Mouse (Mus musculus): ENCODE data around the gene Olfr458. TPM values are rescaled to one million over a fixed set of nuclear protein-coding genes. Genes with fewer than 3 reads are reported as not detected.
"Not testable (repeated sequence)": the region's sequence is repeated elsewhere in the genome, so short reads cannot be mapped to it uniquely, and the experiment has no call there.

Olfr458 gene
- polyA plus RNA-seq (2016; fragmentation: Nextera tagmentation; extraction: Ambion mirVana): not detected in 2 replicates

- H3K27ac ChIP-seq: no peak within 1 kb of the TSS
- H3K27me3 ChIP-seq: no peaks in the 10 kb centered on the region
- WGBS: 83% methylated on average over 1 of the region's 1 CpGs
- no peaks in the 10 kb centered on the region for H3K4me1 ChIP-seq
- H3K9me3 ChIP-seq: no peaks in the 10 kb centered on the region
- H3K36me3 ChIP-seq (replicated peaks): no peaks in the 10 kb centered on the region
- H3K4me3 ChIP-seq (replicated peaks): no peak within 1 kb of the TSS
- ATAC-seq (ENCODE audit: low FRiP score): no peak
- H3K9ac ChIP-seq: no peak within 1 kb of the TSS
- no peak within 1 kb of the TSS for H3K4me2 ChIP-seq
Measured at GRCm38 (mm10) chr6:42465096-42465495, at the start of gene Olfr458. Olfr458 (minus strand) TSS chr6:42465196.

- Histone ChIP-seq H3K9ac (no peak overlapping the region), H3K4me2 (no peak overlapping the region), H3K4me3 (replicated peaks) (no peak overlapping the region), H3K4me1 (no peaks in the 10 kb centered on the region), H3K36me3 (replicated peaks) (no peaks in the 10 kb centered on the region), H3K27ac (no peak overlapping the region), H3K27me3 (no peaks in the 10 kb centered on the region), H3K9me3 (no peaks in the 10 kb centered on the region)
- WGBS: 81% methylated on average over 1 of the region's 1 CpGs
- ATAC-seq (ENCODE audit: low FRiP score): no peak
Measured at GRCm38 (mm10) chr6:42513461-42513860, 48.5 kb upstream of the Olfr458 start.

GRCm38 (mm10) chr6:42509311-42509710 is 44.3 kb upstream of the Olfr458 start:
- H3K4me1 ChIP-seq: no peaks in the 10 kb centered on the region
- no peak overlapping the region for H3K4me3 ChIP-seq (replicated peaks)
- H3K27ac ChIP-seq: no peak overlapping the region
- no peak overlapping the region for H3K4me2 ChIP-seq
- H3K9me3 ChIP-seq: no peaks in the 10 kb centered on the region
- H3K36me3 ChIP-seq (replicated peaks): no peaks in the 10 kb centered on the region
- H3K9ac ChIP-seq: no peak overlapping the region
- no peak for ATAC-seq (ENCODE audit: low FRiP score)
- no peaks in the 10 kb centered on the region for H3K27me3 ChIP-seq

- no peaks in the 10 kb centered on the region for H3K36me3 ChIP-seq (replicated peaks)
- WGBS: 90% methylated on average over 2 of the region's 2 CpGs
- no peak overlapping the region for H3K9ac ChIP-seq
- H3K27me3 ChIP-seq: no peaks in the 10 kb centered on the region
- H3K27ac ChIP-seq: no peak overlapping the region
- no peak overlapping the region for H3K4me2 ChIP-seq
- no peak overlapping the region for H3K4me3 ChIP-seq (replicated peaks)
- no peaks in the 10 kb centered on the region for H3K9me3 ChIP-seq
- no peak for ATAC-seq (ENCODE audit: low FRiP score)
- no peaks in the 10 kb centered on the region for H3K4me1 ChIP-seq
Measured at GRCm38 (mm10) chr6:42503478-42503877, 38.5 kb upstream of the Olfr458 start.

GRCm38 (mm10) chr6:42489731-42490130 is 24.7 kb upstream of the Olfr458 start:
- H3K27me3 ChIP-seq: no peaks in the 10 kb centered on the region
- no peaks in the 10 kb centered on the region for H3K9me3 ChIP-seq
- no peaks in the 10 kb centered on the region for H3K36me3 ChIP-seq (replicated peaks)
- H3K27ac ChIP-seq: no peak overlapping the region
- H3K9ac ChIP-seq: no peak overlapping the region
- ATAC-seq (ENCODE audit: low FRiP score): no peak
- no peak overlapping the region for H3K4me2 ChIP-seq
- no peak overlapping the region for H3K4me3 ChIP-seq (replicated peaks)
- WGBS: 80% methylated on average over 1 of the region's 1 CpGs
- H3K4me1 ChIP-seq: no peaks in the 10 kb centered on the region

GRCm38 (mm10) chr6:42487114-42487513 is 22.1 kb upstream of the Olfr458 start, which contains the start of gene Olfr456:
Olfr456 (minus strand) TSS chr6:42487214.
- Histone ChIP-seq H3K9me3 (no peaks in the 10 kb centered on the region), H3K4me2 (no peak within 1 kb of the TSS), H3K9ac (no peak within 1 kb of the TSS), H3K27me3 (no peaks in the 10 kb centered on the region), H3K27ac (no peak within 1 kb of the TSS), H3K4me1 (no peaks in the 10 kb centered on the region), H3K4me3 (replicated peaks) (no peak within 1 kb of the TSS), H3K36me3 (replicated peaks) (no peaks in the 10 kb centered on the region)
- WGBS: 83% methylated on average over 1 of the region's 1 CpGs
- ATAC-seq (ENCODE audit: low FRiP score): no peak

- Histone ChIP-seq H3K4me2 (no peak overlapping the region), H3K9me3 (no peaks in the 10 kb centered on the region), H3K9ac (no peak overlapping the region), H3K27ac (no peak overlapping the region), H3K4me1 (no peaks in the 10 kb centered on the region), H3K36me3 (replicated peaks) (no peaks in the 10 kb centered on the region), H3K27me3 (no peaks in the 10 kb centered on the region), H3K4me3 (replicated peaks) (no peak overlapping the region)
- no peak for ATAC-seq (ENCODE audit: low FRiP score)
Measured at GRCm38 (mm10) chr6:42484633-42485032, 19.6 kb upstream of the Olfr458 start.

GRCm38 (mm10) chr6:42476235-42476634 is 11.2 kb upstream of the Olfr458 start, which contains the start of gene Olfr457:
Olfr457 (minus strand) TSS chr6:42476335.
- H3K27ac ChIP-seq: no peak within 1 kb of the TSS
- 88% methylated on average over 1 of the region's 1 CpGs for WGBS
- H3K4me3 ChIP-seq (replicated peaks): no peak within 1 kb of the TSS
- H3K27me3 ChIP-seq: no peaks in the 10 kb centered on the region
- H3K36me3 ChIP-seq (replicated peaks): no peaks in the 10 kb centered on the region
- H3K9ac ChIP-seq: no peak within 1 kb of the TSS
- H3K9me3 ChIP-seq: no peaks in the 10 kb centered on the region
- no peak for ATAC-seq (ENCODE audit: low FRiP score)
- H3K4me2 ChIP-seq: no peak within 1 kb of the TSS
- H3K4me1 ChIP-seq: no peaks in the 10 kb centered on the region

- 91% methylated on average over 4 of the region's 4 CpGs for WGBS
- H3K36me3 ChIP-seq (replicated peaks): not testable (repeated sequence)
Measured at GRCm38 (mm10) chr6:42471298-42471697, 6.3 kb upstream of the Olfr458 start.

GRCm38 (mm10) chr6:42470542-42470941 is 5.5 kb upstream of the Olfr458 start:
- no peak for ATAC-seq (ENCODE audit: low FRiP score)
- no peaks in the 10 kb centered on the region for H3K4me1 ChIP-seq
- H3K4me3 ChIP-seq (replicated peaks): no peak overlapping the region
- no peaks in the 10 kb centered on the region for H3K36me3 ChIP-seq (replicated peaks)
- H3K27me3 ChIP-seq: no peaks in the 10 kb centered on the region
- H3K4me2 ChIP-seq: no peak overlapping the region
- no peak overlapping the region for H3K9ac ChIP-seq
- whole genome bisulfite sequencing: 90% methylated on average over 4 of the region's 4 CpGs
- H3K9me3 ChIP-seq: no peaks in the 10 kb centered on the region
- H3K27ac ChIP-seq: no peak overlapping the region

More at GRCm38 (mm10) chr6:42471298-42471697, 6.3 kb upstream of the Olfr458 start:
- not testable (repeated sequence) for H3K4me1 ChIP-seq; H3K4me2 ChIP-seq; H3K9me3 ChIP-seq; H3K4me3 ChIP-seq (replicated peaks); ATAC-seq (ENCODE audit: low FRiP score); H3K9ac ChIP-seq; H3K27ac ChIP-seq; H3K27me3 ChIP-seq

GRCm38 (mm10) chr6:42447381-42447780 is 17.6 kb downstream of the Olfr458 start:
- Histone ChIP-seq H3K4me2 (no peak overlapping the region), H3K27me3 (no peaks in the 10 kb centered on the region), H3K4me3 (replicated peaks) (no peak overlapping the region), H3K9me3 (no peaks in the 10 kb centered on the region), H3K36me3 (replicated peaks) (no peaks in the 10 kb centered on the region), H3K9ac (no peak overlapping the region), H3K4me1 (no peaks in the 10 kb centered on the region), H3K27ac (no peak overlapping the region)
- WGBS: 84% methylated on average over 2 of the region's 2 CpGs
- no peak for ATAC-seq (ENCODE audit: low FRiP score)

- Histone ChIP-seq H3K9me3 (no peaks in the 10 kb centered on the region), H3K9ac (no peak overlapping the region), H3K4me1 (no peaks in the 10 kb centered on the region), H3K36me3 (replicated peaks) (no peaks in the 10 kb centered on the region), H3K4me2 (no peak overlapping the region), H3K4me3 (replicated peaks) (no peak overlapping the region), H3K27ac (no peak overlapping the region), H3K27me3 (no peaks in the 10 kb centered on the region)
- no peak for ATAC-seq (ENCODE audit: low FRiP score)
- 91% methylated on average over 2 of the region's 2 CpGs for WGBS
Measured at GRCm38 (mm10) chr6:42444491-42444890, 20.5 kb downstream of the Olfr458 start.

- 85% methylated on average over 2 of the region's 2 CpGs for WGBS
- H3K36me3 ChIP-seq (replicated peaks): no peaks in the 10 kb centered on the region
- H3K4me1 ChIP-seq: no peaks in the 10 kb centered on the region
- no peaks in the 10 kb centered on the region for H3K27me3 ChIP-seq
- H3K4me3 ChIP-seq (replicated peaks): no peak overlapping the region
- H3K27ac ChIP-seq: no peak overlapping the region
- H3K9ac ChIP-seq: no peak overlapping the region
- H3K4me2 ChIP-seq: no peak overlapping the region
- no peaks in the 10 kb centered on the region for H3K9me3 ChIP-seq
- no peak for ATAC-seq (ENCODE audit: low FRiP score)
Measured at GRCm38 (mm10) chr6:42441395-42441794, 23.6 kb downstream of the Olfr458 start.

All from forebrain, embryonic 12.5 days (tissue).